Mouse (Mus musculus) Patski (cell line): ENCODE data around the gene Prrt1. TPM values are rescaled to one million over a fixed set of nuclear protein-coding genes. Genes with fewer than 3 reads are reported as not detected.

Experiments
- ATAC-seq: fragments of 100-300 bp; one replicate; pipeline ENCODE4 v1.8.0; 2021
- CTCF ChIA-PET: fragments of 350-600 bp; sonication (Branson Sonifier 250); formaldehyde crosslinking; loops from one replicate; lab custom pipeline; 2022; ENCODE audit warnings: inconsistent platforms; lab: Charles Lee
- POLR2A ChIA-PET: fragments of 350-600 bp; sonication (Branson Sonifier 250); formaldehyde crosslinking; loops from one replicate; lab custom pipeline; 2022; ENCODE audit warnings: antibody characterized with exemption, inconsistent platforms; lab: Charles Lee
- DNase-seq: peaks from one replicate; pipeline ENCODE4 v3.0.0-alpha.2; 2011; ENCODE audit warnings: low read depth, low spot score
- H3K27me3 ChIP-seq: fragments of 371-371 bp; one replicate; pipeline ENCODE4 v1.5.1; 2021
- CTCF ChIP-seq: fragments of 100-300 bp; IDR thresholded peaks from one replicate; pipeline ENCODE4 v1.5.1; 2021
- in situ Hi-C: fragments of 300-500 bp; cut with MboI; formaldehyde crosslinking; loops from 3 replicates; pipeline ENCODE4 v1.11.1; 2018; ENCODE audit warnings: low pct_unique_long_range_greater_than_20kb, mixed read lengths
- polyA plus RNA-seq: library from polyadenylated mRNA; unstranded; gene quantifications from one replicate; pipeline ENCODE4 v1.2.3, GENCODE M21; 2021

Gene Prrt1
- polyA plus RNA-seq, 1 experiment from 2014 or later, result 6.7 TPM

DNA sequence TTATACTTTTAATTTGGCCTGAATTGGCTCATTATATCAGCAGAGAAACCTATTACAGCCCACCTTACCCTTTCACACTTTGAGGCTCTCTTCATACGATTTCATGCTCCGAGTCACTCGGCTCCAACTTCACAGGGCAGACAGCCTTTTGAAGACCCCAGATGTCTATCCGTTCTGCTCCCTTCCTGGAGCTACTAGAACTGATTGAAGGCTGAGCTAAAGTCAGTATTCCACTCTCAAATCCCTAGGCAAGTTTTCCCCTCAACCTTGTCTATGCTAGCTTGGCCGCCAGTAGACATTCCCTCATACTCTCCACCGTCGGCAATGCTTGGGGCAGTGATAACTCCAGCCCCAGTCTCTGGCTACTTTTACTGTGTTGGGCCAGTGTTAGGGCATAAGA, 40.1 kb upstream of the Prrt1 start:
- ChIA-PET CTCF (no interaction called here), POLR2A (no interaction called here)
- in situ Hi-C loops, result no loop called here
- H3K27me3 ChIP-seq, result no peaks in the 10 kb centered on the region
- ATAC-seq (no peak), DNase-seq (no peak)
- TF ChIP-seq CTCF, result no peak

DNA sequence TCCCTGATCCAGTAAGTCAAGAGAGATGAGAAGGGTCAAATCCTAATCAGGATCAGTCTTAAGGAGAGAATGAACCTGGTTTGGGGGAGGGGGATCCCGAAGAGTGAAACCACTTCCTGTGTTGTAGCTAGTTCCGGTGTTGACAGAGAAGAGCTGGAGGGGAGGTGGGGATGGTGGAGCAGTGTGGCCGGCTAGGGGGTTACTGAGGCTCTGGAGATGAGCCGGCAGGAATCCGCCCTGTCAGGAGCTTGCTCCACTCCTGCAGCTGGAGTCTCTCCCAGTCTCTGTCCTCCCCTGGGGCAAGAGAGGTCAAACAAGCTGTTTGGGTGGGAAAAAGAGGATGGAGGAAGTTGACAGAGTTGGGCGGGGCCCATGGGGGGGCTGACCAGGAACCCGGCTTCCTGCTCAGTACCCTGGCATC, 39.6 kb upstream of the Prrt1 start, which contains the start of gene Gpsm3:
Gene Gpsm3, plus strand, starts transcription at position 126 of the 421 bp plus-strand sequence.
- no peaks in the 10 kb centered on the region for H3K27me3 ChIP-seq
- POLR2A ChIA-PET, result interaction anchor here (1.4 to 2.3 kb wide), 2 partner anchors 10 to 15 kb away, joined by 3 to 12 read pairs; partner anchors contain the start of gene Agpat1
- TF ChIP-seq CTCF, result no peak
- in situ Hi-C loops, result no loop called here
- ATAC-seq (no peak), DNase-seq (no peak)
- CTCF ChIA-PET, result interaction anchor here (1.1 kb wide), 1 partner anchor 10 kb away, joined by 3 read pairs; no protein-coding TSS in a partner anchor

DNA sequence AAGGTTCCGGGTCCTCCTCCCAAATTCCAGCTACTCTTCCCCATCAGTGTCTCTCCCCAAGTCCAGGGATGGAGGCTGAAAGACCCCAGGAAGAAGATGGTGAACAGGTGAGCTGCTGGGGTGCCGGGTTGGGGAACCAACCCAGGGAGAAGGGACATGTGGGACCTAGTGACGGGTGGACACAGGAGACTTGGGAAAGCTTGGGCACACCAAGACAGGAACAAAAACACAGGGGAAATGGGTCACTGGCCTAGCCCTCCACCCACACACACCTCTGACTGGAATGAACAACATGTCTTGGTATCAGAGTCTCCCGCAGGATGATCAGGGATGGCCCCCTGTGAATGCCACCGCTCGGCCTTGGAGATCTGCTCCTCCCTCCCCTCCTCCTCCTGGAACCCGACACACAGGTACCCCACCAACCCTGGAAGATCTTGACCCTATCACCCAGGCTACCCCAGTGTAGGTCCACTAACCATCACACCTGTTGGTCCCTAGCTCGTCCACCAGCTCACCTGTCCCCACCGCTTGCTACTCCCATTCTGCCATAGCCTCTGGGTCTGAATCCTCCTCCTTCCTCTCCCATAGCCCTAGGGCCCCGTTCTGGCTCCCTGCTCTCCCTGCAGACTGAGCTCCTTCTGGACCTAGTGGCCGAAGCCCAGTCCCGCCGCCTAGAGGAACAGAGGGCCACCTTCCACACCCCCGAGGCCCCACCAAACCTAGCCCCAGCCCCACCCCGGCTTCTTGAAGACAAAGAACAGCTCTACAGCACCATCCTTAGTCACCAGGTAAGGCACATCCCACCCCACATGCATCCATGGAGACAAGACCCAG, 39.0 kb upstream of the Prrt1 start:
- ChIA-PET CTCF (interaction anchor here (1.1 kb wide), 1 partner anchor 9 kb away, joined by 3 read pairs; no protein-coding TSS in a partner anchor), POLR2A (interaction anchor here (1.0 to 2.3 kb wide), 4 partner anchors 9 to 34 kb away, joined by 3 to 12 read pairs (median 4); partner anchors contain the start of gene Agpat1)
- in situ Hi-C loops, result no loop called here
- H3K27me3 ChIP-seq, result no peaks in the 10 kb centered on the region
- TF ChIP-seq CTCF, result no peak
- DNase-seq (no peak), ATAC-seq (no peak)

DNA sequence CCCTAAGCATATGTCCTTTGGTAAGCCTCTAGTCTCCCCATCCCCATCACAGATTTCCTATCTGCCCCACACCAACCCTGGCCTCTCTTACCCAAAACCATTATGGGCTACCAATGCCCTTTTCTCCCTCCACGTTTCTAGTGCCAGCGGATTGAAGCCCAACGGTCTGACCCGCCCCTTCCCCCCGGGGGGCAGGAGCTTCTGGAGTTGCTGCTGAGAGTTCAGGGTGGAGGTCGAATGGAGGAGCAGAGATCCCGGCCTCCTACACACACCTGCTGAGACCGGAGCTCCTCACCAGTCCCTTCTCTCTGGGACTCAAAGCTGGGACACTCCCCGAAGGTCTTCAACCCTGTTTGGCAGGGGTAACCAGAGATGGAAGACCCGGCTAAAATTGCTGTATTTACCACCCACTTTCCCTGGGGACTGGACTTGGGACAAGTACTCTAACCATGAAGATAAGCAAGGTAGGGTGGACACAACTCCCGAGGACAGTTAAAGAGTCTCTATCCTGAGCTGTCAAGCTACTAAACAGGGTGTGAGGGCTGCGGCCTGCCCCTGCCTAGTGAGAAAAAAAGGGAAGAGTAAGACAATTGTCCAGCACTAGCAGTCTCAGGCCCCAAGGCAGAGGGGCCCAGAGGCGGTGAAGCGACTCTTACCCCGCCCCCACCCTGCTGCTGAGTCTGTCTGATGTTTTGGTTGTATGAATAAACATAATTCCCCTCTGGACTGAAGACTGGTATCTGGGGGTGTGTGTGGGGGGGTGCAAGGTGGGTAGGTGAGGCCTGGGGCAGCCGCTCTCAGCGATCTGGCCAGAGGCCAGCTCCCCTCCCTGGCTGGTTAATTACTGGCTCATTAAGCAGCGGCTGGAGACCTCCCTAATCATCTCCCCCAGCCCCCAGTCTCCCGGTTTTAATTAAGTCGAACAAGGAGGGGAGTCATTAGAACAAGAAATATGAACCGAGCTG, 38.0 kb upstream of the Prrt1 start, which contains the start of gene Pbx2:
Gene Pbx2, plus strand, starts transcription at position 238 of the 965 bp plus-strand sequence.
- no peaks in the 10 kb centered on the region for H3K27me3 ChIP-seq
- DNase-seq (no peak), ATAC-seq (no peak)
- ChIA-PET CTCF (no interaction called here), POLR2A (interaction anchor here (1.0 to 2.3 kb wide), 4 partner anchors 8 to 35 kb away, joined by 3 to 12 read pairs (median 4); partner anchors contain the start of gene Agpat1)
- TF ChIP-seq CTCF, result no peak
- in situ Hi-C loops, result no loop called here

DNA sequence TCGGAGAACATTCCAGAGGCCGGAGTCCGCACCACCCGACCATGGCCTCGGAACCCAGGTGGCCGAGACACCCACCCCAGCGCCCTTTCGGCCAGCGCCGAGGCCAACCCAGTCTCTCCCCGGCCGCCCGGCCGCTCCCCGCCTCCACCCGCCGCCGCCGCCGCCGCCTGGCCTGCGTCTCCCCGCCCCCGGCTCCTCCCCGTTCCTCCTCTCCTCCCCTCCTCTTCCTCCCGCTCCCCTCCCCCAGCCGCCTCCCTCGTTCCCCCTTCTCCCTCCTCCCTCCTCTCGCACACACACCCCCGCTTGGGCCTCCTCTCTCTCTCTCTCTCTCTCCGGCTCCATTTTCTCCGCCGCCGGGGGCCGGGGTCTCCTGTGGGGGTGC, 37.3 kb upstream of the Prrt1 start:
- in situ Hi-C loops, result no loop called here
- no peak for TF ChIP-seq CTCF
- no peak for DNase-seq
- ChIA-PET CTCF (no interaction called here), POLR2A (interaction anchor here (3.4 kb wide), 1 partner anchor 12 kb away, joined by 28 read pairs; the partner anchor contains the start of genes Agpat1 and Rnf5)
- ATAC-seq, result peak; percentile 21
- H3K27me3 ChIP-seq, result no peaks in the 10 kb centered on the region

DNA sequence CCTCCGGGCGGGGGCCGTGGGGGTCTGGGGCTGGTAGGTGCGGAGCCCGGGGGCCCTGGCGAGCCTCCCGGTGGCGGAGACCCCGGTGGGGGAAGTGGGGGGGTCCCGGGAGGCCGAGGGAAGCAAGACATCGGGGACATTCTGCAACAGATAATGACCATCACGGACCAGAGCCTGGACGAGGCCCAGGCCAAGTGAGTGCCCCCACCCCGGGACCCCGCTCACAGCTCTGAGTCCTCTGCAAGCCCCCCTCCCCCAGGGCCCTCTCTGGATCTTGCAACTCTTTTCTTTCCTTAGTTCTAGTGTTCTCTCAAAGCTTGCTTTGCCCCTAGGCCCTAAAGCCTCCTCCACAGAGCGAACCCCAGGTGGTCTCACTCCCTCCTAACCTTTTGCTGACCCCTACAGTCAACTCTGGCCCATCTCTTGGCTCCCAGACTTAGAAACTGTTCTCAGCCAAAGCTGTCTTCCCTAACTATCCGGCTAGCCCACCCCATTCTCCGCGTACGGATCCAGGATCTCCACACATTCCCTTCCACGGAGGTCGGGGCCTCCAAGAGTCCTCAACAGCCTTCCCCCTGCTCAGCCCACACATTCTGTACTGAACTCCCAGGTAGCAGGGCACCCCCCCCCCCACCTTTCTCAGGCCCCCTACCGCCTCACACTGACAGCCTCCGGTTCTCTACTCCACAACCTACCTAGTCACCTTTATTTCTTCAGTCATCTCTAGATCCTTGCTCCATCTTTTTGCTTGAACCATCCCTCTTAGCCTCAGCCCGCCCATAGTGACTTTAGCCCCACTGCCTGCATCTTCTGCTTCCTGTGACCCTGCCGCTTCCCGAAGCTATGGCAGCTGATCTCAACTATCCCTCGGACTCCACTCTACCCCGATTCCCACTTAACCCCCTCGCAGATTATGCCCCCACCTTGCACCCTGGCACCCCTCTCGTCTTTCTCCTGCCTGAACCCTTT, 36.5 kb upstream of the Prrt1 start:
- no peaks in the 10 kb centered on the region for H3K27me3 ChIP-seq
- in situ Hi-C loops, result no loop called here

DNA sequence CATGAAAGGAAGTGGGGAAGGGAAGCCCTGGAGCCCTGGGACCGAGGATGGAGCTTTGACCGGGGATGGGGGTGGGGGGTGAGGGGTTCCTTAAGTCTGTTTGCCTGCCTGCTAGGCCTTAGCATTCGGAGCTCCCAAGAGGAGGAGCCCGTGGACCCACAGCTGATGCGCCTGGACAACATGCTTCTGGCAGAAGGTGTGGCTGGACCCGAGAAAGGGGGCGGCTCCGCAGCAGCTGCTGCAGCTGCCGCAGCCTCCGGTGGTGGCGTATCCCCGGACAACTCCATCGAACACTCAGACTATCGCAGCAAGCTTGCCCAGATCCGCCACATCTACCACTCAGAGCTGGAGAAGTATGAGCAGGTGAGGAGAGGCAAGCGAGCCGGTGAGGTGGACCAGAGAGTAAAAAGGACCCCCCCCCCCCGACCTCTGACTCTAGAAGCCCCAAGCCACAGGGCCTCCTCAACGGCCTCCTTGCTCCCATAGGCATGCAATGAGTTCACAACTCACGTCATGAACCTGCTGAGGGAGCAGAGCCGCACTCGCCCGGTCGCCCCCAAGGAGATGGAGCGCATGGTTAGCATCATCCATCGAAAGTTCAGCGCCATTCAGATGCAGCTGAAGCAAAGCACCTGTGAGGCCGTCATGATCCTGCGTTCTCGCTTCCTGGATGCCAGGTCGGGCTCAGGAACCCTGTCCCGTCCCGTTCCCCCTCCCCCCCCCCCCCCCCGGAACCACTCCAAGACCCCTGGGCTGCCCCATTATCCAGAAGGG, 35.4 kb upstream of the Prrt1 start:
- ChIA-PET CTCF (no interaction called here), POLR2A (interaction anchor here (0.7 to 3.4 kb wide), 2 partner anchors 10 to 42 kb away, joined by 3 to 28 read pairs; partner anchors contain the start of genes Agpat1 and Rnf5)
- no peaks in the 10 kb centered on the region for H3K27me3 ChIP-seq
- TF ChIP-seq CTCF, result no peak
- ATAC-seq, result no peak
- in situ Hi-C loops, result no loop called here
- DNase-seq, result no peak

More for the DNA sequence above, 36.5 kb upstream of the Prrt1 start:
- no peak for TF ChIP-seq CTCF
- CTCF ChIA-PET, result no interaction called here
- no peak for DNase-seq
- POLR2A ChIA-PET, result interaction anchor here (3.4 kb wide), 1 partner anchor 11 kb away, joined by 28 read pairs; the partner anchor contains the start of genes Agpat1 and Rnf5
- peak; percentile 15 for ATAC-seq

DNA sequence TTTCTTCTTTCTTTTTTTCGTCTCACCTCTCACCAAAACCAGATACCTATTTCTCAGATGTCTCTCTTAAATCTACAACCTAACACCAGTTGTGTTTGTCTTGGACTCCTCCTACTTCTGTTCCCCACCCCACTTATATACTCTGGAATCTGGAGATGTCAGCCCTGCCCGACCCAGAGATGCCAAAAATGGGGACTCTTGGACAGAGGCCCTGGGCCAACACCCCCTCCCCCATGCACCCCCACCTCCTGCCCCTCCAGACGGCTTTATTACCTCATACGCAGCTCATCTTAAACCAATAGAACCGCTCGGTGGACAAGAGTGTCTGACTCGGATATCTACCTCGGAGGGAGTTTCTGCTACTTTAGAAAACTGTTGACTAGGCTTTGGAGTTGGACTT, 33.2 kb upstream of the Prrt1 start:
- no peaks in the 10 kb centered on the region for H3K27me3 ChIP-seq
- ChIA-PET POLR2A (no interaction called here), CTCF (interaction anchor here (1.1 kb wide), 1 partner anchor 9 kb away, joined by 4 read pairs; no protein-coding TSS in a partner anchor)
- ATAC-seq, result no peak
- DNase-seq, result no peak
- in situ Hi-C loops, result no loop called here
- TF ChIP-seq CTCF, result no peak
